Mouse (Mus musculus) stomach, embryonic 15.5 days (tissue): ENCODE data around the gene Prmt1. TPM values are rescaled to one million over a fixed set of nuclear protein-coding genes. Genes with fewer than 3 reads are reported as not detected.

ENCODE experiments used
- ATAC-seq: fragments of 200-750 bp; cut with Nextera tagmentation; 2 replicates; pipeline ENCODE4 v1.8.0; 2017; ENCODE audit warnings: low read depth, moderate number of reproducible peaks, moderate TSS enrichment; ENCODE audit not compliant: insufficient read depth, low FRiP score
- H3K27ac ChIP-seq: fragments of 300-500 bp; sonication (generic); 2 replicates; pipeline ENCODE4 v1.5.1; 2015; ENCODE audit warnings: mild to moderate bottlenecking, inconsistent platforms
- H3K27me3 ChIP-seq: fragments of 300-500 bp; sonication (generic); replicated peaks from 2 replicates; pipeline ENCODE4 v1.6.1; 2015; ENCODE audit warnings: inconsistent platforms
- H3K36me3 ChIP-seq: fragments of 300-500 bp; sonication (generic); 2 replicates; pipeline ENCODE4 v1.6.1; 2015; ENCODE audit warnings: inconsistent platforms
- H3K4me1 ChIP-seq: fragments of 300-500 bp; sonication (generic); 2 replicates; pipeline ENCODE4 v1.6.1; 2015; ENCODE audit warnings: inconsistent platforms
- H3K4me2 ChIP-seq: fragments of 300-500 bp; sonication (generic); 2 replicates; pipeline ENCODE4 v1.6.1; 2015; ENCODE audit warnings: mild to moderate bottlenecking, inconsistent platforms
- H3K4me3 ChIP-seq: fragments of 300-500 bp; sonication (generic); replicated peaks from 2 replicates; pipeline ENCODE4 v1.5.1; 2015; ENCODE audit warnings: inconsistent platforms
- H3K9ac ChIP-seq: fragments of 300-500 bp; sonication (generic); 2 replicates; pipeline ENCODE4 v1.6.1; 2015; ENCODE audit warnings: inconsistent platforms
- H3K9me3 ChIP-seq: fragments of 300-500 bp; sonication (generic); 2 replicates; pipeline ENCODE4 v1.6.1; 2016; ENCODE audit warnings: inconsistent platforms
- WGBS: fragments of 180-500 bp; shearing (Covaris S2); methylation state at CpG from one replicate; pipeline ENCODE4 v1.1.7; 2015; 5-methylcytosine and 5-hydroxymethylcytosine counted together
- polyA plus RNA-seq: library from polyadenylated mRNA; unstranded; fragments of >200 nt; fragmentation: Nextera tagmentation; extraction: Ambion mirVana; gene quantifications from 2 replicates; pipeline ENCODE4 v1.2.1, GENCODE M21; 2015

Prmt1 gene
- polyA plus RNA-seq, 1 experiment from 2014 or later, result 396 TPM

DNA sequence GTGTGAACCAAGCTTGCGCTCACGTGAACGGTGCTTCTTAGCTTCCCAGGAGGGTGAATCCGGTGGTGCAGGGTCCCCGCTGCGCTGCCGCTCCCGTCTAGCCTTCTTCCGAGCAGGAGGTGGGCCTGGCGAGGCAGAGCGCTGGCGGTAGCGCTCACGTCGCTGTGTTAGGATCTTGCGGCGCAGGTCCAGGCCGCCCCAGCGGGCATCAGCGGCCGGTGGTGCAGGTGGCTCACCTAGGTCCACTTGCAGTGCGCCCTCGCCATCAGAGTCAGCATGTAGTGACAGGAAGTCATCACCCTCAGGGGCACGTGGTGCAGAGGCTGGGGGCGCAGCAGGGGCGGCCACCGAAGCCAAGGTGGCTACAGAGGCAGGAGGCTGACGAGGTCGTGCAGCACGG is 21.5 kb upstream of the Prmt1 start:
- no peaks in the 10 kb centered on the region for H3K9me3 ChIP-seq
- H3K36me3 ChIP-seq, result peaks cover 86% of the 10 kb centered on the region
- H3K27ac ChIP-seq, result no peak overlapping the region
- ATAC-seq, result no peak
- 94% methylated on average over 30 of the region's 30 CpGs for WGBS
- H3K27me3 ChIP-seq, result no peaks in the 10 kb centered on the region
- no peak overlapping the region for H3K9ac ChIP-seq
- H3K4me2 ChIP-seq, result no peak overlapping the region
- no peak overlapping the region for H3K4me3 ChIP-seq
- no peaks in the 10 kb centered on the region for H3K4me1 ChIP-seq

DNA sequence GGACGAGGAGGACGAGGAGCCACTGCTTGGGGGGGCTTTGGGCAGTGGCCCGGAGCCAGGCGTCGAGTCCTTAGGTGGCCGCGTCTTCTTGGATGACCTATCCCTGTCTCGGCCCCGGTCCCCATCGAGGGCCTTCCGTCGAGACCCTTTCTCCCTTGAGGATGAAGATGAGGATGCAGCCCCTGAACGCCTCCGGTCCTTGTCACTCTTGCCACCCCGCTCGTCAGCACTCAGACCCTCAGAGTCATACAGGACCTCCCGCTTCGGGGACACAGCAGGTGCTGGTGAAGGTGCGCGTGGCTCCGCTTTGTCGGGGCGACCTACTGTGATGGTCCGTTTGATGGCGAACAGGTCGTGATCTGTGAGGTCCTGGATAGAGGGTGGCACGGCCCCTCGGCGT is 20.8 kb upstream of the Prmt1 start:
- Histone ChIP-seq H3K4me3 (no peak overlapping the region), H3K9me3 (no peaks in the 10 kb centered on the region), H3K4me1 (no peaks in the 10 kb centered on the region), H3K27ac (no peak overlapping the region), H3K9ac (no peak overlapping the region), H3K4me2 (no peak overlapping the region), H3K27me3 (no peaks in the 10 kb centered on the region), H3K36me3 (peaks cover 81% of the 10 kb centered on the region)
- WGBS, result 94% methylated on average over 29 of the region's 29 CpGs
- no peak for ATAC-seq

DNA sequence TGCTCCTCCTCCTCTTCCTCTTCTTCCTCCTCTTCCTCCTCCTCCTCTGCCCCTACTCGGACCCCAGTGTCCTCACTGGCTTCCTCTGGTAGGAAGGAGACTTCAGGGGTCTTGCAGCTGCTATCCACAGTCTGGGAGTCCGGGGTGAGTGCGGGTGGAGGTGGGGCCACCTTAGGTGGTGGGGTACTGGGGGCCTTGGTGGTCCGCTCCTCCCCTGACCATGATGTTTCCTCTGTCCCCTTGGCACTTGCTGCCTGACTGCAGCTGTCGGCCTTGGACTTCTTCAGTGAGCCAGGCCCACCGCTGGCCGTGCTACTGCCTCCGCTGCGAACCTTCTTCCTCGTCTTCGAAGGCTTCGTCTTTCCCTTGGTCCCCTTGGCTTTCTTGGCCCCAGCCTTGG is 20.1 kb upstream of the Prmt1 start:
- Histone ChIP-seq H3K9ac (no peak overlapping the region), H3K4me3 (no peak overlapping the region), H3K4me2 (no peak overlapping the region), H3K27ac (no peak overlapping the region), H3K4me1 (no peaks in the 10 kb centered on the region), H3K9me3 (no peaks in the 10 kb centered on the region), H3K36me3 (peaks cover 81% of the 10 kb centered on the region), H3K27me3 (no peaks in the 10 kb centered on the region)
- ATAC-seq, result no peak
- 92% methylated on average over 12 of the region's 12 CpGs for WGBS

DNA sequence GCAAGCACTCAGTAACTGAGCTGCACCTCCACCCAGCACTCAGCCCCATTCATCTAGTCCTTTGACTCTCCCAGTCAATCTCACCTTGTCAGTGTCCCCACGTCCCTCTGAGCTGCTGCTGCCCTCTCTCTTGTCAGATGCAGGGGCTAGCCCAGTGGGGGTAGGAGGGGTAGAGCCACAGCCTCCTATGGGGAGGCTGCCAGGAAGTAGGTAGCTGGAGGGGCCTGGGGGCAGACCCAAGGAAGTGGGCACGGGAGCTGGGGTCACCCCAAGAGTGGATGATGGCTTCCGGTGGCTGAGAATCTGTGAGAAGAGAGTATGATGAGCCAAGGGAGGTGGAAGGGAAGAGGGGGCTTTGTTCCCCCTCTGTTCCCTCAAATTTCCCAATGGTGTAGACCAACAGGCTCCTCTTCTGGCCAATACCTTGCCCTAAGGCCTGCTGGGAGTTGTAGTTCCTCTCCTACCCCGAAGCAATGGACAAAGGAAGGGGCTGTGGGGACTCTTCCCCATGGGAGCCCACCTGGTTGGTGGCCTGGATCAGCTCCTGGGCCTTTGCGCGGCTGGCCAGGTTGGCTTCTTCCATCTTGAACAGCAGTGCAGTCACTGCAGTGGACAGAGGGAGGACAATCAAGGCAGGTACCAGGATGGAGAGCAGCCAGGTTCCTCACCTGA is 19.1 kb upstream of the Prmt1 start:
- Histone ChIP-seq H3K9ac (no peak overlapping the region), H3K4me1 (0 out of 2 replicates have a peak, but pooled peaks cover 4% of the 10 kb centered on the region), H3K9me3 (no peaks in the 10 kb centered on the region), H3K4me2 (no peak overlapping the region), H3K36me3 (peaks cover 84% of the 10 kb centered on the region), H3K27me3 (no peaks in the 10 kb centered on the region), H3K4me3 (no peak overlapping the region), H3K27ac (no peak overlapping the region)
- 85% methylated on average over 6 of the region's 6 CpGs for WGBS
- no peak for ATAC-seq

DNA sequence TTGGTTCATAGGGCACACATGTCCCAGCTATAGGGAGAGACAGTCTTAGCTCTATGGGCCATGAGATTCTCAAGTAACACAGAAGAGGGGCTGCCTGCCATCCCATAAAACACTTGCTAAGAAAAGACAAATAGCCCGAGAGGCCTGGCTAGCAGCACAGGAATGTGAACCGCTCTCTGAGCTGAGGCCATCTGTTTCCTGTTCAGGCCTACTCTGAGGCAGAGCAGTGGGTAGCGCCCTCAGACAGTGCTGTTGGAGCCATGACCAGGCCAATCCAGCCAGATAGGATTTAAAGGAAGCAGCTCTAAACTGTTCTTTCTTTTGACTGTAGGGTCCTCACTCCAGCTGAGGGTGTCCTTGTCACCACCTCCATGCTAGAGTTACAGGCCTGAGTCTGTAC is 18.2 kb upstream of the Prmt1 start:
- no peak overlapping the region for H3K4me2 ChIP-seq
- H3K9ac ChIP-seq, result no peak overlapping the region
- 62% methylated on average over 3 of the region's 3 CpGs for WGBS
- no peak overlapping the region for H3K4me3 ChIP-seq
- no peak overlapping the region for H3K27ac ChIP-seq
- ATAC-seq, result no peak
- H3K27me3 ChIP-seq, result no peaks in the 10 kb centered on the region
- no peaks in the 10 kb centered on the region for H3K9me3 ChIP-seq
- H3K36me3 ChIP-seq, result peaks cover 83% of the 10 kb centered on the region
- H3K4me1 ChIP-seq, result peaks cover 5% of the 10 kb centered on the region; the same call in 1 of the 2 replicates

DNA sequence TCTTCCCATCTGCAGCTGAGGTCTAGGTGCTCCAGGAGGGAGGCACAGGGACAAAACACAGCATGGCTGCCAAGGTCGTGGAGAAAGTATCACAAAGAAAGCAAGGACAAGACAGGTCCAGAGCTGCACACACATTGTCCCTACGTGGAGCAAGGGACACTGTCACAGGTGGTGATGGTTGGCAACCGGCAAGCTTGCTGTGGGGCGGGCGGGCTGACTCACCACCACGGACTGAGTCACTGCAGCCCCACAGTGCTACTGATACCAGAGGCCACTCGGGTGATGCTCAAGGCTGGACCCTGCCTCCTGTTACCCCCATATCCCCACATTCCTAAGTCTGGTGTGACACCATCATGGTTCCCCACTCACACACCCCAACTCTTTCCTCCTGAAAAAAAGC is 16.1 kb upstream of the Prmt1 start:
- no peaks in the 10 kb centered on the region for H3K9me3 ChIP-seq

DNA sequence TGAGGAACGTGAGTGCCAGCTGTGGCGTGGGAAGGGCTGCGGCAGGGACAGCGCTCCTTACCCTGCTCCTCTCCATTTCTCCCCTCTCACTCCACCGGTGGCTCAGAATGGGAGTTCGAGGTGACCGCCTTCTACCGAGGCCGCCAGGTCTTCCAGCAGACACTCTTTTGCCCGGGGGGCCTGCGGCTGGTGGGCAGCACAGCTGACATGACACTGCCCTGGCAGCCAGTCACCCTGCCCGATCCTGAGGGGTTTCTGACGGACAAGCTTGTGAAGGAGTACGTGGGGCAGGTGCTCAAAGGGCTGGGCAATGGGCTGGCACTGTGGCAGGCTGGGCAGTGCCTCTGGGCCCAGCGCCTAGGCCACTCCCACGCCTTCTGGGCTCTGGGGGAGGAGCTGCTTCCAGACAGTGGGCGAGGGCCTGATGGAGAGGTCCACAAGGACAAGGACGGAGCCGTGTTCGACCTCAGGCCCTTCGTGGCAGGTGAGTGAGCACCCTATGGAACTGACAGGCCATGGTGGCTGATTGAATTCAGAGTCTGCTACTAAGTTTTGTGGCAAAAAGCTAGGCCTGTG is 14.3 kb upstream of the Prmt1 start:
- H3K4me1 ChIP-seq, result peaks cover 20% of the 10 kb centered on the region
- no peak overlapping the region for H3K27ac ChIP-seq
- H3K27me3 ChIP-seq, result no peaks in the 10 kb centered on the region
- no peak overlapping the region for H3K4me2 ChIP-seq
- no peak overlapping the region for H3K4me3 ChIP-seq
- H3K9me3 ChIP-seq, result no peaks in the 10 kb centered on the region
- ATAC-seq, result no peak
- H3K36me3 ChIP-seq, result peaks cover 44% of the 10 kb centered on the region
- no peak overlapping the region for H3K9ac ChIP-seq
- WGBS, result 83% methylated on average over 21 of the region's 21 CpGs

More for the DNA sequence above, 16.1 kb upstream of the Prmt1 start:
- H3K27me3 ChIP-seq, result no peaks in the 10 kb centered on the region
- no peak overlapping the region for H3K27ac ChIP-seq
- H3K9ac ChIP-seq, result no peak overlapping the region
- peaks cover 63% of the 10 kb centered on the region for H3K36me3 ChIP-seq
- WGBS, result 78% methylated on average over 7 of the region's 7 CpGs
- H3K4me3 ChIP-seq, result no peak overlapping the region
- peaks cover 9% of the 10 kb centered on the region; the same call in 1 of the 2 replicates for H3K4me1 ChIP-seq
- no peak overlapping the region for H3K4me2 ChIP-seq
- ATAC-seq, result no peak

DNA sequence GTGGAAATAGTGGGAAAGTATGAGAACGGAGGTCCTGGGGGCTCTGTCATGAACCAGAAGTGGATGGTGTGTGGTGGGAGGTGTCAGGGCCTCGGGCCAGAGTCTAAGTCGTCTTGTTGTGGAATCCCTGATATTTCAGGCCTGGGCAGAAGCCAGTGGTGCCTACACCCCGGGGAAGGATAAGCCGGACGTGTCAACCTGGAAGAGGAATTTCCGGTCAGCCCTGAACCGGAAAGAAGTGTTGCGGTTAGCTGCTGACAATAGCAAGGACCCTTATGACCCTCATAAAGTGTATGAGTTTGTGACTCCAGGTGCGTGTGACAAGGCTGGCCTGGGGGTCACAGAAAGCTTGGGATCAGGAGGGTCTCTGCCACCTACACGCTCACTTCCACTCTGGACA is 13.4 kb upstream of the Prmt1 start:
- Histone ChIP-seq H3K27ac (no peak overlapping the region), H3K4me3 (no peak overlapping the region), H3K27me3 (no peaks in the 10 kb centered on the region), H3K36me3 (peaks cover 47% of the 10 kb centered on the region), H3K4me2 (0 out of 2 replicates have a peak overlapping the region, but pooled peaks have one; percentile 83), H3K4me1 (peaks cover 20% of the 10 kb centered on the region), H3K9me3 (no peaks in the 10 kb centered on the region), H3K9ac (no peak overlapping the region)
- 64% methylated on average over 11 of the region's 11 CpGs for WGBS
- ATAC-seq, result no peak

DNA sequence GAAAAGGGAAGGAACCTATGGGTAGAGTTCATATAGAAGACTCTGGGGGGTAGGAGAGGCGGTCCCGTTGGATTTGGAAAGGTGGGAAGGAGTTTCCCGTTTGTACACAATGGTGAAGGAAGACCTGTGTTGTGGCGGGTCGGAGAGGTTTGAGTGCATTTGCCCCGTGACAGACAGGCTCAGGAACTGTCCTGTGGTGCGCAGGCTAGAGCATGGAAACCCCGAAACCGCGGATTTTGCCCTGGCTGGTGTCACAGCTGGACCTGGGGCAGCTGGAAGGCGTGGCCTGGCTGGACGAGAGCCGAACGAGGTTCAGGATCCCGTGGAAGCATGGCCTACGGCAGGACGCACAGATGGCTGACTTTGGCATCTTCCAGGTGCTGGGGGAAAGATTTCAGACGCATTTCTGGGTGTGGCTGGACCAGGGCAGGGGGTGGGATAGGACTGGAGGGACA is 12.2 kb upstream of the Prmt1 start, which contains the start of gene Bcl2l12:
Bcl2l12 (minus strand) TSS at position 212 of the 455 bp plus-strand sequence.
- no peaks in the 10 kb centered on the region for H3K27me3 ChIP-seq
- peak within 1 kb of the TSS; percentile 83 for H3K4me2 ChIP-seq
- peak within 1 kb of the TSS; percentile 83 for H3K4me3 ChIP-seq
- ATAC-seq, result no peak
- peaks cover 38% of the 10 kb centered on the region for H3K36me3 ChIP-seq
- peak within 1 kb of the TSS; percentile 70 for H3K9ac ChIP-seq
- WGBS, result 0% methylated on average over 18 of the region's 18 CpGs
- H3K4me1 ChIP-seq, result peaks cover 20% of the 10 kb centered on the region
- H3K27ac ChIP-seq, result peak within 1 kb of the TSS; percentile 92
- H3K9me3 ChIP-seq, result no peaks in the 10 kb centered on the region

DNA sequence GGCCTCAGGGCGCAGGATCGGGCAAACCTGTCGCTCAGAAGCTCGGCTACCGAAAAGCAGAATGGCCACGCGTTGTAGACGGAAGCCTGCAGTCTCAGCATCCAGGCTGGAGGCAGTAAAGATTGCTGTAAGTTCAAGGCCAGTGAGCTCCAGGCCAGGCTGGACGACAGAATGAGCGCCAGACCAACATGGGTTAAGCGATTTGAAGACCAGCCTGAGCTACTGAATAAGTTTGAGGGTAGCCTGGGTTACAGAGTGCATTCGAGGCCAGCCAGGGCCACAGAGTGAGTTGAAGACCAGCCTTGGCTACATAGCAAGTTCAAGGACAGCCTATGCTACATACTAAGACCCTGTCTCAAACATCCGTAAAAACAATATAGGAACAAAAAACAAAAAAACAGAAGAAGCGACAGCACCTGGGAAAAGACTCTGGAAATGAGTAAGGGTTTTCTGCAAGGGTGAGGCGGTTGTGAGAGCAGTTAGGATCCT is 11.6 kb upstream of the Prmt1 start:
- H3K36me3 ChIP-seq, result peaks cover 33% of the 10 kb centered on the region
- H3K4me3 ChIP-seq, result peak overlapping the region; percentile 83
- H3K27me3 ChIP-seq, result no peaks in the 10 kb centered on the region
- H3K9me3 ChIP-seq, result no peaks in the 10 kb centered on the region
- 3% methylated on average over 15 of the region's 15 CpGs for WGBS
- H3K27ac ChIP-seq, result peak overlapping the region; percentile 92
- peaks cover 20% of the 10 kb centered on the region for H3K4me1 ChIP-seq
- peak; percentile 2; the same call in 1 of the 2 replicates for ATAC-seq
- H3K4me2 ChIP-seq, result peak overlapping the region; percentile 83
- H3K9ac ChIP-seq, result peak overlapping the region; percentile 70

DNA sequence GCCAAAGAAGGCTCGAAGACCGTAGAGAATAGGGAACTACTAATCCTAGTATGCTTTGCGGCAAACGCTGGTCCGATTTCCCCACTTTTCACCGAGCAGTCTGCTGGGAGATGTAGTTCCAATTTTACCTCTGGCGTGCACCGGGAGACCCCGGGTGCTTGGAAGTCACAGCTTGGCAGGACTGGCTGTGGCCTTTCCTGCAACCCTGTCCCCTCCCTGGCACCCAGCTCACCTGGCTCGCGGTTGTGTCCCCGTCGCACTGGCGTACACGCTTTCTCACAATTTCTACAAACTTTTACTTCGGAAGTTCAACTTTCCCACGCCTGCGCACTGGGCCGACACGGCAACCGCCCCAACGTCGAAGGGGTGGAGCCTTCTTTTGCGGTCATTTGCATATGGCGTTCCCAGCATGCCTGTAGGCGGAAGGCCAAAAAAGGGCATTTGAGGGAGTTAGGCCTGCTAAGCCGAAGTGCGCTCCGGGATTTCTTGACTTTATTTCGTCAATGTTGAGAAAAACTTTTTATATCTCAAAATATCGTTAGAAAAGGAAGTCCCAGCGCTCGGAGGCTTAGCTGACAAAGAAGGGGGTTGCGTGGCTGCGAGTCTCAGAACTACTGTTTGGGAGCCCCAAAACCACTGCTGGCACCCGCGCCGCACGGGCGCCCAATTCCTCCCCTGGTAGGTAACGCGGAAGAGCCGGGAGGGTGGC is 11.0 kb upstream of the Prmt1 start, which contains the start of gene Irf3:
Irf3 (plus strand) TSS at position 418 of the 709 bp plus-strand sequence.
- H3K36me3 ChIP-seq, result peaks cover 33% of the 10 kb centered on the region
- H3K27me3 ChIP-seq, result no peaks in the 10 kb centered on the region
- H3K9me3 ChIP-seq, result no peaks in the 10 kb centered on the region
- H3K27ac ChIP-seq, result peak within 1 kb of the TSS; percentile 92
- H3K4me1 ChIP-seq, result peaks cover 20% of the 10 kb centered on the region
- H3K9ac ChIP-seq, result peak within 1 kb of the TSS; percentile 86
- H3K4me3 ChIP-seq, result peak within 1 kb of the TSS; percentile 83
- peak within 1 kb of the TSS; percentile 83 for H3K4me2 ChIP-seq
- peak; percentile 91 for ATAC-seq
- under 1% methylated on average over 43 of the region's 43 CpGs for WGBS

DNA sequence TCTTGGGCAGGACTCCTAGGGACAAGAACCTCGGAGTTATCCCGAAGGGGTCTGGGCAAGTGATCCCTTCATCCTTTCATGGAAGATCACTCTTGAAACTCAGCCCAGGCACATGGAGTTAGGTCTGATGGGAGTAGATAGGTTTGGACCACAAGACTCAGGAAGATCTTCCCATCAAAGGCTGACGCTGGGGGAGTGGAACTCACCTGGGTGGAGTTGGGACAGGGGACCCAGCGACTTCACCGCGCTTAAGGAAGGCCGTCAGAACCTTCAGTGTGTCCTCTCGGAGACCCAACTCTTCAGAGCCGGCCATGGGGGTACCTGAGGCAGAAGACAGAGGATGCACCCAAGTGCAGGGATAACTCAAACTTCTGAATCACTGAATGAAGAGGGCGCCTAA is 10.3 kb upstream of the Prmt1 start:
- Histone ChIP-seq H3K27me3 (no peaks in the 10 kb centered on the region), H3K9ac (peak overlapping the region; percentile 86), H3K4me2 (peak overlapping the region; percentile 83), H3K4me3 (peak overlapping the region; percentile 83), H3K9me3 (no peaks in the 10 kb centered on the region), H3K27ac (peak overlapping the region; percentile 92), H3K4me1 (peaks cover 20% of the 10 kb centered on the region), H3K36me3 (peaks cover 26% of the 10 kb centered on the region)
- no peak for ATAC-seq
- WGBS, result 13% methylated on average over 10 of the region's 10 CpGs
